Mouse (Mus musculus) neural tube, embryonic 11.5 days (tissue): ENCODE results near the gene Tmem129. TPM values are rescaled to one million over a fixed set of nuclear protein-coding genes. Genes with fewer than 3 reads are reported as not detected.

ENCODE experiments used
- ATAC-seq: fragments of 200-750 bp; cut with Nextera tagmentation; 2 replicates; pipeline ENCODE4 v1.8.0; 2017; ENCODE audit warnings: moderate number of reproducible peaks, mild to moderate bottlenecking, moderate TSS enrichment, moderate library complexity; ENCODE audit not compliant: insufficient read depth, low FRiP score, low TSS enrichment
- DNase-seq: peaks from one replicate; pipeline ENCODE4 v3.0.0-alpha.2; 2015; ENCODE audit warnings: low spot score
- H3K27ac ChIP-seq: fragments of 300-500 bp; sonication (generic); 2 replicates; pipeline ENCODE4 v1.5.1; 2014; ENCODE audit warnings: low read depth, mild to moderate bottlenecking, low read length
- H3K27me3 ChIP-seq: fragments of 300-500 bp; sonication (generic); 2 replicates; pipeline ENCODE4 v1.6.1; 2014; ENCODE audit warnings: mild to moderate bottlenecking, low read length, mixed read lengths; ENCODE audit not compliant: control insufficient read depth, insufficient read depth
- H3K36me3 ChIP-seq: fragments of 300-500 bp; sonication (generic); 2 replicates; pipeline ENCODE4 v1.6.1; 2014; ENCODE audit warnings: mild to moderate bottlenecking, low read length, moderate library complexity, mixed read lengths; ENCODE audit not compliant: control insufficient read depth, insufficient read depth
- H3K4me1 ChIP-seq: fragments of 300-500 bp; sonication (generic); 2 replicates; pipeline ENCODE4 v1.6.1; 2014; ENCODE audit warnings: low read length, mixed read lengths; ENCODE audit not compliant: control insufficient read depth, insufficient read depth
- H3K4me2 ChIP-seq: fragments of 300-500 bp; sonication (generic); 2 replicates; pipeline ENCODE4 v1.6.1; 2014; ENCODE audit warnings: low read depth, mild to moderate bottlenecking, moderate library complexity
- H3K4me3 ChIP-seq: fragments of 300-500 bp; sonication (generic); 2 replicates; pipeline ENCODE4 v1.5.1; 2014; ENCODE audit warnings: low read depth, low read length
- H3K9ac ChIP-seq: fragments of 300-500 bp; sonication (generic); 2 replicates; pipeline ENCODE4 v1.6.1; 2014; ENCODE audit warnings: mild to moderate bottlenecking, low read length
- H3K9me3 ChIP-seq: fragments of 300-500 bp; sonication (generic); 2 replicates; pipeline ENCODE4 v1.6.1; 2016; ENCODE audit warnings: low read length; ENCODE audit not compliant: control insufficient read depth
- WGBS: fragments of 180-500 bp; shearing (Covaris S2); extraction: QIAGEN DNeasy Blood & Tissue Kit; methylation state at CpG from one replicate; pipeline ENCODE4 v1.1.7; 2014; 5-methylcytosine and 5-hydroxymethylcytosine counted together
- polyA plus RNA-seq: library from polyadenylated mRNA; unstranded; fragments of >200 nt; fragmentation: Nextera tagmentation; extraction: Ambion mirVana; gene quantifications from 2 replicates; pipeline ENCODE4 v1.2.1, GENCODE M21; 2014

The Tmem129 gene
- polyA plus RNA-seq, 1 experiment from 2014 or later: 39.7 TPM

- no peaks in the 10 kb centered on the region for H3K27me3 ChIP-seq
- peak; percentile 21 for ATAC-seq
- H3K4me1 ChIP-seq: peaks cover 8% of the 10 kb centered on the region
- H3K4me3 ChIP-seq: peak overlapping the region; percentile 72
- H3K36me3 ChIP-seq: peaks cover 3% of the 10 kb centered on the region
- H3K4me2 ChIP-seq: peak overlapping the region; percentile 68
- H3K9me3 ChIP-seq: no peaks in the 10 kb centered on the region
- 0 out of 2 replicates have a peak overlapping the region, but pooled peaks have one; percentile 9 for H3K27ac ChIP-seq
- peak overlapping the region; percentile 41 for H3K9ac ChIP-seq
- WGBS: under 1% methylated on average over 32 of the region's 32 CpGs
- no peak for DNase-seq
Measured at GRCm38 (mm10) chr5:33657251-33657786, 897 bp downstream of the Tmem129 start.

GRCm38 (mm10) chr5:33656739-33657138 lies 1.5 kb downstream of the Tmem129 start:
- H3K4me2 ChIP-seq: peak overlapping the region; percentile 68
- WGBS: 35% methylated on average over 1 of the region's 1 CpGs
- H3K27me3 ChIP-seq: no peaks in the 10 kb centered on the region
- no peak overlapping the region for H3K27ac ChIP-seq
- peak overlapping the region; percentile 41 for H3K9ac ChIP-seq
- H3K4me3 ChIP-seq: peak overlapping the region; percentile 72
- H3K9me3 ChIP-seq: no peaks in the 10 kb centered on the region
- ATAC-seq (no peak), DNase-seq (no peak)
- peaks cover 8% of the 10 kb centered on the region for H3K4me1 ChIP-seq
- peaks cover 3% of the 10 kb centered on the region for H3K36me3 ChIP-seq

DNA sequence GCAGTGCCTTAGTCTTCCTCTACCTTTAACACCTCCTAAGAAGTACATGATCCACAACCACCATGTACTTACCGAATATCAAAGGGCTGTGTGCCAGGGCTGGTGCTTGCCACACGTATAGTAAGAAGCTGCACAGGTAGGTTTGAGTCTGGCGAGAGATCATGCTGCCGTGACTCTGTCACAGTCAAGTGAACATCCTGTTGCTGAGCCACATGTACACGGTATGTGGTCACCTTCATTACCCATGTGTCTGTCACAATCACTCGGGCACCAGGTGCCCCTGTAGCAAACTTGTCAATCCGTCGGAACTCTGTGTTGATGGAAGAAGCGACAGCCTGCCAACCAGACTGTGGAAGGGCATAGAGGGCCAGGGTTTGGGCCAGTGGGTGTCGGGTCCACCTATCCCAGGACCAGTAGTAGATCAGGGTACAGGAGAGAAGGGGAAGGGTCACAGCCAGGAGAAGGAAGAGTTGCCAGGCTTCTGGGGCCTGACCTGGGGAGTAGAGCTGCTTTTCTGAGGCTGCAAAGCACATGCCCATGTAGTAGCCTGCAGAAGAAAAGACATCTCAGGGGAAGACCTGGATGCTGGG lies 2.9 kb downstream of the Tmem129 start:
- no peak overlapping the region for H3K9ac ChIP-seq
- whole genome bisulfite sequencing: 91% methylated on average over 10 of the region's 10 CpGs

GRCm38 (mm10) chr5:33654424-33654823 lies 3.8 kb downstream of the Tmem129 start:
- Histone ChIP-seq H3K36me3 (peaks cover 6% of the 10 kb centered on the region; the same call in 1 of the 2 replicates), H3K9ac (no peak overlapping the region), H3K27me3 (no peaks in the 10 kb centered on the region), H3K4me2 (no peak overlapping the region), H3K9me3 (no peaks in the 10 kb centered on the region), H3K4me3 (no peak overlapping the region), H3K27ac (no peak overlapping the region), H3K4me1 (peaks cover 14% of the 10 kb centered on the region)
- no peak for ATAC-seq
- 96% methylated on average over 13 of the region's 13 CpGs for WGBS
- no peak for DNase-seq

More for the DNA sequence above, 2.9 kb downstream of the Tmem129 start:
- H3K27ac ChIP-seq: no peak overlapping the region
- peaks cover 3% of the 10 kb centered on the region; the same call in 1 of the 2 replicates for H3K36me3 ChIP-seq
- no peaks in the 10 kb centered on the region for H3K9me3 ChIP-seq
- ATAC-seq: no peak
- no peak overlapping the region; the same call in 1 of the 2 replicates for H3K4me3 ChIP-seq
- no peak overlapping the region for H3K4me2 ChIP-seq
- no peak for DNase-seq
- H3K27me3 ChIP-seq: no peaks in the 10 kb centered on the region
- H3K4me1 ChIP-seq: peaks cover 13% of the 10 kb centered on the region

GRCm38 (mm10) chr5:33652783-33653173 lies 5.4 kb downstream of the Tmem129 start:
- no peaks in the 10 kb centered on the region for H3K9me3 ChIP-seq
- WGBS: 4% methylated on average over 9 of the region's 9 CpGs
- H3K36me3 ChIP-seq: peaks cover 8% of the 10 kb centered on the region
- peak overlapping the region; percentile 83 for H3K4me3 ChIP-seq
- DNase-seq (no peak), ATAC-seq (peak; percentile 39)
- H3K9ac ChIP-seq: peak overlapping the region; percentile 50
- peaks cover 12% of the 10 kb centered on the region; the same call in 1 of the 2 replicates for H3K4me1 ChIP-seq
- no peak overlapping the region for H3K27ac ChIP-seq
- H3K27me3 ChIP-seq: no peaks in the 10 kb centered on the region
- peak overlapping the region; percentile 52 for H3K4me2 ChIP-seq

DNA sequence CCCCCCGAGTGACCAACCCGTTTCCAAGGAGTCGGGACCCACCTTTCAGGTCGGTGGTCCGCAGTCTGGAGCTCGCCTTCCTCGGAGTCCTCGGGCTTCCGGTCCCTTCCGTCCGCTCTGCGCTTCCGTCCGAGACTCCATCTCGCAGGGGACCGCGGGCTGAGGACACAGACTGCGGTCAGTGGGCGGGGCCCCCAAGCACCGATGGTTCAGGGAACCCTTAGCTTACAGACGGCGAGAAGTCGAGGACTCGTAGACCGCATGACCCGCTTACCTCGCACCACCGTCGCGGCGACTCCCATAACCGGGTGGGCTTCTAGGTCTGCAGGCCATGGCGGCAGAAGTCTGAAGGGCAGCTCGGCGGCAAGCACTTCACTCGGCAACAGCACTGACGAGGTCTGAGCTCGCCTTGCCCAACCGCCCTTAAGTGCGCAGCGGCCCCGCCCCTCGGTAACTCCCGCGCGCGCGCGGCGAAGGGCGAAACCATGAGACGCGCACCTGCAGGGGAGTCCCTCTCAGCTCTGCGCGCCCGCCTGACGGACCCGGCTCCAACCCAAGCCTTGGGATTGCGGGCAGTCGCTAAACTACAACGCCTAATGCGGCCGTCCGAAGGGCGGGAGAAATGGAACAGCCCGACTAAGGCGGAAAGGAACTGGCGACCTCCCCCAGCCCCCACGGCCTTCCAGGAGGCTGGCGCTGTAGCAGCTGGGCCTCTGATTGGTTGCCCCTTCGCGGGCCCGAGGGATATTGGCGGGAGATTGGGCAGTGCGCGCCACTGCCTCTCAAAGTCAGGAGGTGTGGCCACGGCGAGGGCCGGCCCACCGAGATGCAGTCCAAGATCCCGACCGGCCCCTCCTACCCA lies 6.1 kb downstream of the Tmem129 start, which contains the start of gene Slbp:
Gene Slbp (minus strand): TSS at position 654 of the 862 bp plus-strand sequence.
- ATAC-seq (peak; percentile 97), DNase-seq (peak; percentile 97)
- Histone ChIP-seq H3K27ac (peak within 1 kb of the TSS; percentile 96), H3K9me3 (no peaks in the 10 kb centered on the region), H3K4me3 (peak within 1 kb of the TSS; percentile 83), H3K4me1 (peaks cover 12% of the 10 kb centered on the region; the same call in 1 of the 2 replicates), H3K4me2 (peak within 1 kb of the TSS; percentile 52), H3K9ac (peak within 1 kb of the TSS; percentile 80), H3K36me3 (peaks cover 8% of the 10 kb centered on the region), H3K27me3 (no peaks in the 10 kb centered on the region)
- WGBS: under 1% methylated on average over 75 of the region's 82 CpGs

- Histone ChIP-seq H3K36me3 (peaks cover 8% of the 10 kb centered on the region), H3K9ac (peak overlapping the region; percentile 80), H3K27ac (peak overlapping the region; percentile 96), H3K4me2 (peak overlapping the region; percentile 52), H3K4me3 (peak overlapping the region; percentile 83), H3K4me1 (peaks cover 7% of the 10 kb centered on the region; the same call in 1 of the 2 replicates), H3K9me3 (no peaks in the 10 kb centered on the region), H3K27me3 (no peaks in the 10 kb centered on the region)
- WGBS: under 1% methylated on average over 11 of the region's 11 CpGs
- DNase-seq (peak; percentile 11), ATAC-seq (no peak)
Measured at GRCm38 (mm10) chr5:33651541-33651920, 6.7 kb downstream of the Tmem129 start.

DNA sequence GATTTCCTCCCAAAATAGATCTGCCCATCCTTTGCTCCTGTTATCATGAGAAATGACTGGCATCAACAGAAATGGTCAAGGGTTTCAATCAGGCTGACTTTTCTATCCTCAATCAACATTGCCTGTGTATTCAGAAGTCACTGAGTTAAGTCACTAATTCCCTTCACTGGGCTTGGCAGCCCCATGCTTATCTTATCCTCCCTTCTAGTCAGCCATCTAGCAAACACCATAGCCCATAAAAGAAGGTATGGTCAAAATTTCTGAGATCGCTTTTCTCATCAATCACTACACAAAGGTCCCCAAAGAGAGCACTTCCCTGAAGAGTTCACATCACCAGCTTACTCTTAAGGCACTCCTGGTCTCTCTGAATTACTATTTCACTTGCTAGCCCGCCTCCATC lies 7.2 kb downstream of the Tmem129 start:
- peak overlapping the region; percentile 52 for H3K4me2 ChIP-seq
- 18% methylated on average over 2 of the region's 2 CpGs for WGBS
- peak overlapping the region; percentile 83 for H3K4me3 ChIP-seq
- DNase-seq: no peak
- H3K27me3 ChIP-seq: no peaks in the 10 kb centered on the region
- no peak overlapping the region for H3K27ac ChIP-seq
- H3K36me3 ChIP-seq: peaks cover 8% of the 10 kb centered on the region
- no peaks in the 10 kb centered on the region for H3K9me3 ChIP-seq
- H3K9ac ChIP-seq: peak overlapping the region; percentile 80
- H3K4me1 ChIP-seq: peaks cover 7% of the 10 kb centered on the region; the same call in 1 of the 2 replicates
- no peak for ATAC-seq
